Mouse (Mus musculus) kidney, embryonic 15.5 days (tissue): ENCODE data around the gene Adra2b. TPM values are rescaled to one million over a fixed set of nuclear protein-coding genes. Genes with fewer than 3 reads are reported as not detected.

Experiments used
- ATAC-seq: fragments of 200-750 bp; cut with Nextera tagmentation; replicated peaks from 2 replicates; pipeline ENCODE4 v1.8.0; 2017; ENCODE audit warnings: moderate TSS enrichment; ENCODE audit not compliant: low FRiP score
- H3K27ac ChIP-seq: fragments of 300-500 bp; sonication (generic); 2 replicates; pipeline ENCODE4 v1.5.1; 2015; ENCODE audit warnings: mild to moderate bottlenecking, inconsistent platforms
- H3K27me3 ChIP-seq: fragments of 300-500 bp; sonication (generic); 2 replicates; pipeline ENCODE4 v1.6.1; 2015; ENCODE audit warnings: inconsistent platforms
- H3K36me3 ChIP-seq: fragments of 300-500 bp; sonication (generic); 2 replicates; pipeline ENCODE4 v1.6.1; 2015; ENCODE audit warnings: inconsistent platforms
- H3K4me1 ChIP-seq: fragments of 300-500 bp; sonication (generic); 2 replicates; pipeline ENCODE4 v1.6.1; 2015; ENCODE audit warnings: inconsistent platforms
- H3K4me2 ChIP-seq: fragments of 300-500 bp; sonication (generic); 2 replicates; pipeline ENCODE4 v1.6.1; 2015; ENCODE audit warnings: moderate library complexity, mild to moderate bottlenecking, inconsistent platforms
- H3K4me3 ChIP-seq: fragments of 300-500 bp; sonication (generic); replicated peaks from 2 replicates; pipeline ENCODE4 v1.5.1; 2015; ENCODE audit warnings: mild to moderate bottlenecking, inconsistent platforms
- H3K9ac ChIP-seq: fragments of 300-500 bp; sonication (generic); 2 replicates; pipeline ENCODE4 v1.6.1; 2015; ENCODE audit warnings: mild to moderate bottlenecking, inconsistent platforms
- H3K9me3 ChIP-seq: fragments of 300-500 bp; sonication (generic); replicated peaks from 2 replicates; pipeline ENCODE4 v1.6.1; 2016; ENCODE audit warnings: inconsistent platforms
- WGBS: fragments of 180-500 bp; shearing (Covaris S2); methylation state at CpG from one replicate; pipeline ENCODE4 v1.1.7; 2015; ENCODE audit warnings: mixed read lengths; 5-methylcytosine and 5-hydroxymethylcytosine counted together
- polyA plus RNA-seq: library from polyadenylated mRNA; unstranded; fragments of >200 nt; fragmentation: Nextera tagmentation; extraction: Ambion mirVana; gene quantifications from 2 replicates; pipeline ENCODE4 v1.2.1, GENCODE M21; 2015

The Adra2b gene
- 4.4 and 5.1 TPM in 2 replicates for polyA plus RNA-seq

- H3K9ac ChIP-seq: peak within 1 kb of the TSS; percentile 24; the same call in 1 of the 2 replicates
- no peaks in the 10 kb centered on the region for H3K9me3 ChIP-seq
- ATAC-seq: peak; percentile 84
- H3K27ac ChIP-seq: 0 out of 2 replicates have a peak within 1 kb of the TSS, but pooled peaks have one; percentile 20
- peak within 1 kb of the TSS; percentile 85 for H3K4me2 ChIP-seq
- no peaks in the 10 kb centered on the region for H3K36me3 ChIP-seq
- peaks cover 86% of the 10 kb centered on the region for H3K27me3 ChIP-seq
- under 1% methylated on average over 49 of the region's 49 CpGs for WGBS
- H3K4me1 ChIP-seq: peaks cover 19% of the 10 kb centered on the region
- H3K4me3 ChIP-seq: peak within 1 kb of the TSS; percentile 46
These were observed at the start of gene Adra2b for GRCm38 (mm10) chr2:127362459-127363281. Gene Adra2b, plus strand, starts transcription at chr2:127363208.

- Histone ChIP-seq H3K27ac (peak overlapping the region; percentile 70), H3K9me3 (peaks cover 4% of the 10 kb centered on the region; the same call in 1 of the 2 replicates)
- ATAC-seq: no peak
These were observed 49.1 kb upstream of the Adra2b start for GRCm38 (mm10) chr2:127313878-127314277.

GRCm38 (mm10) chr2:127314467-127315154 is 48.4 kb upstream of the Adra2b start:
- H3K9ac ChIP-seq: no peak overlapping the region
- H3K4me2 ChIP-seq: no peak overlapping the region
- H3K27me3 ChIP-seq: no peaks in the 10 kb centered on the region
- H3K27ac ChIP-seq: peak overlapping the region; percentile 70
- ATAC-seq: no peak; the same call in 1 of the 2 replicates
- H3K9me3 ChIP-seq: peaks cover 4% of the 10 kb centered on the region; the same call in 1 of the 2 replicates
- no peak overlapping the region for H3K4me3 ChIP-seq
- 55% methylated on average over 6 of the region's 6 CpGs for WGBS
- H3K4me1 ChIP-seq: peaks cover 4% of the 10 kb centered on the region; the same call in 1 of the 2 replicates
- no peaks in the 10 kb centered on the region for H3K36me3 ChIP-seq

More at GRCm38 (mm10) chr2:127313878-127314277, 49.1 kb upstream of the Adra2b start:
- Histone ChIP-seq H3K9ac (no peak overlapping the region), H3K27me3 (no peaks in the 10 kb centered on the region), H3K4me1 (peaks cover 4% of the 10 kb centered on the region; the same call in 1 of the 2 replicates), H3K36me3 (no peaks in the 10 kb centered on the region), H3K4me2 (no peak overlapping the region), H3K4me3 (no peak overlapping the region)
- 59% methylated on average over 4 of the region's 4 CpGs for WGBS

- H3K27ac ChIP-seq: no peak overlapping the region
- peaks cover 4% of the 10 kb centered on the region; the same call in 1 of the 2 replicates for H3K9me3 ChIP-seq
- no peak overlapping the region for H3K4me2 ChIP-seq
- no peaks in the 10 kb centered on the region for H3K27me3 ChIP-seq
- no peaks in the 10 kb centered on the region for H3K36me3 ChIP-seq
- H3K4me3 ChIP-seq: no peak overlapping the region
- H3K9ac ChIP-seq: no peak overlapping the region
- no peak for ATAC-seq
- WGBS: 97% methylated on average over 1 of the region's 1 CpGs
- peaks cover 4% of the 10 kb centered on the region; the same call in 1 of the 2 replicates for H3K4me1 ChIP-seq
These were observed 47.9 kb upstream of the Adra2b start for GRCm38 (mm10) chr2:127315155-127315470.

- WGBS: 80% methylated on average over 5 of the region's 5 CpGs
- Histone ChIP-seq H3K4me1 (peaks cover 4% of the 10 kb centered on the region; the same call in 1 of the 2 replicates), H3K36me3 (no peaks in the 10 kb centered on the region), H3K9ac (no peak overlapping the region), H3K9me3 (peaks cover 4% of the 10 kb centered on the region; the same call in 1 of the 2 replicates), H3K4me2 (no peak overlapping the region), H3K27me3 (no peaks in the 10 kb centered on the region), H3K4me3 (no peak overlapping the region), H3K27ac (no peak overlapping the region)
- no peak for ATAC-seq
These were observed 46.6 kb upstream of the Adra2b start for GRCm38 (mm10) chr2:127316431-127316830.

GRCm38 (mm10) chr2:127318136-127318535 is 44.9 kb upstream of the Adra2b start:
- 83% methylated on average over 4 of the region's 4 CpGs for WGBS
- Histone ChIP-seq H3K9ac (no peak overlapping the region), H3K36me3 (no peaks in the 10 kb centered on the region), H3K4me1 (peaks cover 5% of the 10 kb centered on the region), H3K4me3 (no peak overlapping the region), H3K27me3 (no peaks in the 10 kb centered on the region), H3K27ac (no peak overlapping the region), H3K4me2 (no peak overlapping the region), H3K9me3 (no peaks in the 10 kb centered on the region)
- ATAC-seq: no peak

- peaks cover 14% of the 10 kb centered on the region for H3K4me1 ChIP-seq
- ATAC-seq: no peak
- H3K4me3 ChIP-seq: no peak overlapping the region
- H3K27me3 ChIP-seq: no peaks in the 10 kb centered on the region
- WGBS: 77% methylated on average over 4 of the region's 4 CpGs
- H3K9ac ChIP-seq: no peak overlapping the region
- no peak overlapping the region for H3K4me2 ChIP-seq
- H3K27ac ChIP-seq: no peak overlapping the region
- no peaks in the 10 kb centered on the region for H3K36me3 ChIP-seq
- no peaks in the 10 kb centered on the region for H3K9me3 ChIP-seq
These were observed 43.9 kb upstream of the Adra2b start for GRCm38 (mm10) chr2:127319071-127319470.

- Histone ChIP-seq H3K27ac (no peak overlapping the region), H3K4me3 (no peak overlapping the region), H3K4me1 (peaks cover 17% of the 10 kb centered on the region), H3K27me3 (no peaks in the 10 kb centered on the region), H3K9me3 (no peaks in the 10 kb centered on the region), H3K36me3 (no peaks in the 10 kb centered on the region), H3K9ac (no peak overlapping the region), H3K4me2 (no peak overlapping the region)
- no peak for ATAC-seq
- 78% methylated on average over 6 of the region's 6 CpGs for WGBS
These were observed 40.2 kb upstream of the Adra2b start for GRCm38 (mm10) chr2:127322671-127323285.

DNA sequence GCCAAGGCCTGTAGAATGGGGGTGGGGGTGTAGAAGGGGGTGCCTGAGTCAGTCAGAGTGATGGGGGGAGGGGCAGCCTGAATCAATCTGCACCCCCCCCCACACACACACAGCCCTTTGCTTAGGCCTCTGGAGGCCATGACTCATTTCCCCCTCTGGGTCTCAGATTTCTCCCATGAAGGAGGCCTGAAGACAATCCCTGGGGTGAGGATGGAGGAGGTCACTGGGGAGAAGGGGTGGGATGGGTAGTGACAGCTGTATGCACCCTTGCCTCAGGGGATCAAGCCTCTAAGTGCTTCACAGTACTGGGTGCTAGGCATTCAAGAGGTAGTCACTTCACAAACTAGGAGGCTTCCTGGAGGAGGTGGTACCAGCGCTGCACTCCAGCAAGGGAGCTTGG is 39.3 kb upstream of the Adra2b start:
- peaks cover 25% of the 10 kb centered on the region for H3K4me1 ChIP-seq
- no peak overlapping the region for H3K9ac ChIP-seq
- H3K36me3 ChIP-seq: no peaks in the 10 kb centered on the region
- H3K27me3 ChIP-seq: no peaks in the 10 kb centered on the region
- no peak for ATAC-seq
- no peak overlapping the region for H3K27ac ChIP-seq
- no peak overlapping the region for H3K4me2 ChIP-seq
- WGBS: 80% methylated on average over 1 of the region's 1 CpGs
- H3K9me3 ChIP-seq: no peaks in the 10 kb centered on the region
- H3K4me3 ChIP-seq: no peak overlapping the region

GRCm38 (mm10) chr2:127324456-127324855 is 38.6 kb upstream of the Adra2b start:
- ATAC-seq: no peak

DNA sequence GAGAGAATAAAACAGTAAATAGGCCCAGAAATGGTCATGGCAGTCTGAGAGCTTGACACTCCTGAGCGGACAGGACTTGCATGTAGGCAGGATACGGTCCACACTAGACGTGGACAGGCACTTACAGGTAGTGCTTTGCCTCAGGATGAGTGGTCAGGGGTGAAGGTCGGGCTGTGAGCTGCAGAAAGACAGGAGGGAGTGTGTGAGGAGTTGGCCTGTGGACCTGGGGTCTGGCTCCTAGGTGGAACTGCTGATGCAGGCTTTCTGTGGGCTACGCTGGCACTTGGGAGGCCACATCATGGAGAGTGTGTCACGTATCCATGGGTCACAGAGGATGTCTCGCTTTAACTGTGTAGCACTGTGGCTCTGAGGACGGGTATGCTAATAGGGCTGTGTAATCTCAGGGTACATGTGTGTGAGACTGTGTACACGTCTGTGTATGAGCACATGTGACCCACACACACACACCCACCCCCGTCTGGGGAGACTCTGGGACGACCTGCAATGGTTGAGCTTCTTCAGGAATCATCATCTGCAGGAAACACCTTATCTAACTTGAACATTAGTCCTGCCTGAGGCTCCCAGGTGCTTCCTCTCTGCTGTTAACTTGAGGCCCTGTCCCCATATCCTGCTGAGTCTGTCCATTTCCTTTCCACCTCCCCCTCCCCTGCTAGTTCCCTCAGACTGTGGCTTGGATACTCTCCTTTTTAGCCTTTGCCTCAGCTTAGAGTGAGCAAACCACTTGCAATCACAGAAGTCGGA is 34.7 kb upstream of the Adra2b start:
- H3K9ac ChIP-seq: no peak overlapping the region
- WGBS: 61% methylated on average over 12 of the region's 12 CpGs

More at GRCm38 (mm10) chr2:127324456-127324855, 38.6 kb upstream of the Adra2b start:
- no peaks in the 10 kb centered on the region for H3K9me3 ChIP-seq
- H3K36me3 ChIP-seq: no peaks in the 10 kb centered on the region
- peaks cover 32% of the 10 kb centered on the region for H3K4me1 ChIP-seq
- no peak overlapping the region for H3K4me2 ChIP-seq
- H3K27ac ChIP-seq: no peak overlapping the region
- H3K27me3 ChIP-seq: no peaks in the 10 kb centered on the region
- WGBS: 38% methylated on average over 7 of the region's 7 CpGs
- no peak overlapping the region for H3K9ac ChIP-seq
- H3K4me3 ChIP-seq: no peak overlapping the region

More for the DNA sequence above, 34.7 kb upstream of the Adra2b start:
- H3K36me3 ChIP-seq: no peaks in the 10 kb centered on the region
- H3K27ac ChIP-seq: peak overlapping the region; percentile 52
- H3K4me2 ChIP-seq: no peak overlapping the region
- H3K4me1 ChIP-seq: peaks cover 33% of the 10 kb centered on the region
- ATAC-seq: no peak
- H3K4me3 ChIP-seq: no peak overlapping the region
- no peaks in the 10 kb centered on the region for H3K9me3 ChIP-seq
- no peaks in the 10 kb centered on the region for H3K27me3 ChIP-seq
